Mouse (Mus musculus): Measurements from ENCODE around the gene Gpr68.

- no peak for TF ChIP-seq CTCF (IDR thresholded peaks at IDR 0.05)
- TF ChIP-seq EP300 (IDR thresholded peaks at IDR 0.05): no peak
Measured at GRCm38 (mm10) chr12:100899111-100899640, 8.8 kb downstream of the Gpr68 start.
